In genomic region chr17:23675127-23675526, GRCm38 (mm10) we compare ENCODE assay signal across 8 mouse cellular contexts. TPM values are rescaled to one million over a fixed set of nuclear protein-coding genes. Genes with fewer than 3 reads are reported as not detected.
DNase-seq lines count a peak whose midpoint lies in the region; ATAC-seq lines count a peak whose summit lies in the region.

No protein-coding gene starts in this region.

- H3K27ac ChIP-seq in heart, embryonic 16.5 days (ENCODE audit: low read length), result peak overlapping the region; percentile 94
- no peak overlapping the region for H3K27ac ChIP-seq in limb, embryonic 13.5 days

- WGBS in heart, embryonic 16.5 days, result 7% methylated on average over 5 of the region's 5 CpGs
- WGBS in limb, embryonic 13.5 days, result 26% methylated on average over 5 of the region's 5 CpGs

- peaks cover 18% of the 10 kb centered on the region for H3K27me3 ChIP-seq in heart, embryonic 16.5 days (ENCODE audit: control insufficient read depth, insufficient read depth, low read length)
- peaks cover 44% of the 10 kb centered on the region for H3K27me3 ChIP-seq in limb, embryonic 13.5 days

- H3K9me3 ChIP-seq in heart, embryonic 16.5 days (replicated peaks; ENCODE audit: control insufficient read depth, low read length), result no peaks in the 10 kb centered on the region
- H3K9me3 ChIP-seq in limb, embryonic 13.5 days, result no peaks in the 10 kb centered on the region

- peak; percentile 43 for DNase-seq in kidney, adult 11 months
- no peak for DNase-seq in kidney, adult 9 months
- DNase-seq in cerebellum, postnatal 25 days, result peak; percentile 66 to 84
- peak; percentile 18 for DNase-seq in ovary, postnatal 10 days (ENCODE audit: low spot score)
- DNase-seq in right cerebral cortex, postnatal 36 days (ENCODE audit: low spot score in 2 of 2), result no peak
- no peak for DNase-seq in thymus, postnatal 36 days

- H3K9ac ChIP-seq in heart, embryonic 16.5 days (ENCODE audit: low read length), result peak overlapping the region; percentile 91
- peak overlapping the region; percentile 72; the same call in 1 of the 2 replicates for H3K9ac ChIP-seq in limb, embryonic 13.5 days

- H3K4me3 ChIP-seq in heart, embryonic 16.5 days (ENCODE audit: low read length), result peak overlapping the region; percentile 84
- peak overlapping the region; percentile 65 for H3K4me3 ChIP-seq in limb, embryonic 13.5 days

- ATAC-seq in heart, embryonic 16.5 days (replicated peaks; ENCODE audit: extremely low read depth, insufficient read depth, low FRiP score), result no peak
- no peak for ATAC-seq in limb, embryonic 13.5 days (ENCODE audit: low FRiP score, low read depth)

- peaks cover 35% of the 10 kb centered on the region for H3K4me1 ChIP-seq in heart, embryonic 16.5 days (ENCODE audit: control insufficient read depth, insufficient read depth, low read length)
- H3K4me1 ChIP-seq in limb, embryonic 13.5 days, result peaks cover 48% of the 10 kb centered on the region

- peaks cover 6% of the 10 kb centered on the region for H3K36me3 ChIP-seq in heart, embryonic 16.5 days (ENCODE audit: control insufficient read depth, insufficient read depth)
- H3K36me3 ChIP-seq in limb, embryonic 13.5 days, result peaks cover 6% of the 10 kb centered on the region

- H3K4me2 ChIP-seq in heart, embryonic 16.5 days (ENCODE audit: low read depth, low read length), result peak overlapping the region; percentile 92
- peak overlapping the region; percentile 95 for H3K4me2 ChIP-seq in limb, embryonic 13.5 days (replicated peaks)

RNA-seq across cellular contexts. Expression of gene Thoc6, which starts 1.4 kb away (rescaled TPM):
- 38.7 and 39.1 TPM in 2 replicates for polyA plus RNA-seq in heart, embryonic 16.5 days (2015; fragmentation: Nextera tagmentation; extraction: Ambion mirVana)
- polyA plus RNA-seq in limb, embryonic 13.5 days (2015; fragmentation: Nextera tagmentation; extraction: Ambion mirVana), result 45.6 and 48.4 TPM in 2 replicates

RNA-seq across cellular contexts. Expression of gene Hcfc1r1, which starts 1.7 kb away (rescaled TPM):
- 214 and 247 TPM in 2 replicates for polyA plus RNA-seq in heart, embryonic 16.5 days (2015; fragmentation: Nextera tagmentation; extraction: Ambion mirVana)
- 65.0 and 66.9 TPM in 2 replicates for polyA plus RNA-seq in limb, embryonic 13.5 days (2015; fragmentation: Nextera tagmentation; extraction: Ambion mirVana)

RNA-seq across cellular contexts. Expression of gene Tnfrsf12a, which starts 2.1 kb away (rescaled TPM):
- 100 and 122 TPM in 2 replicates for polyA plus RNA-seq in heart, embryonic 16.5 days (2015; fragmentation: Nextera tagmentation; extraction: Ambion mirVana)
- polyA plus RNA-seq in limb, embryonic 13.5 days (2015; fragmentation: Nextera tagmentation; extraction: Ambion mirVana), result 15.4 and 17.1 TPM in 2 replicates

RNA-seq across cellular contexts. Expression of gene Cldn6, which starts 3.9 kb away (rescaled TPM):
- 1.7 and 15.9 TPM in 2 replicates for polyA plus RNA-seq in heart, embryonic 16.5 days (2015; fragmentation: Nextera tagmentation; extraction: Ambion mirVana)
- polyA plus RNA-seq in limb, embryonic 13.5 days (2015; fragmentation: Nextera tagmentation; extraction: Ambion mirVana), result 16.8 and 19.8 TPM in 2 replicates

RNA-seq across cellular contexts. Expression of gene Cldn9, which starts 8.7 kb away (rescaled TPM):
- 0.22 and 0.84 TPM in 2 replicates for polyA plus RNA-seq in heart, embryonic 16.5 days (2015; fragmentation: Nextera tagmentation; extraction: Ambion mirVana)
- 8.3 and 10.1 TPM in 2 replicates for polyA plus RNA-seq in limb, embryonic 13.5 days (2015; fragmentation: Nextera tagmentation; extraction: Ambion mirVana)

Comparison
In these comparisons a context has a peak if more than half of its experiments do, and no peak if none do; other contexts are left out.
1. DNase-seq: peak in kidney, adult 11 months (single experiment), cerebellum, postnatal 25 days (2 of 2) and ovary, postnatal 10 days (single experiment); none in kidney, adult 9 months (single experiment), right cerebral cortex, postnatal 36 days (0 of 2) and thymus, postnatal 36 days (0 of 2).